Mouse (Mus musculus): ENCODE data around the gene Ankrd39. TPM values are rescaled to one million over a fixed set of nuclear protein-coding genes. Genes with fewer than 3 reads are reported as not detected.

The Ankrd39 gene
- polyA plus RNA-seq (2012; rRNA removed; ENCODE audit: low replicate concordance) = 6.2 and 9.5 TPM in 2 replicates

DNA sequence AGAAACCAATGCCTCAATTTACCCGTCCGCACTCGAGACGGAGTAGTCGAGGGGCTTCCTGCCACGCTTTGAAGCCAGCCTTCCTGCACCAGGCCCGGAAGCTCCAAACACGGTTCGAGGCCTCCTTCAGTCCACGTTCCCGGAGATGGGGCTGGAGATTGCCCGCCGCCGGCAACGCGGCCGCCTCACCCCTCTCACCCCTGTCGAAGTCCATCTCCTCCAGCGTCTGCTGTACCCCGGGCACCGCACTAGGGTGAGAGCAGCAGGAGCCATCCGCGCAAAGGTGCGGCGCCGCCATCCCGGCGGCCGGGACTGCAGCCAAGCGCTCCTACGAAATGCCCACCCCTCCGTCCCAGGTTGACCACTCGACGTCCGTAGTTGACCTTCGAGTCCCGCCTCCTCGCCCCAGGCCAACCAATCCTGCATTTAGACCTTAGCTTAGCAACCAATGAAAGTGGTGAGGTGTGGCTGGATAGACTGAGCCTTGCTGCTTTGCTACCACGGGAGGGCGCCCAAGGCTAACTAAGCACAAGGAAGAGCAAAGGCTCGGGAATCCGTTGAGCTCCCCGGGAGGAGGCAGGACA is at the start of gene Ankrd39:
TSS of gene Ankrd39 (minus strand) at position 558 of the 584 bp plus-strand sequence.

DNA sequence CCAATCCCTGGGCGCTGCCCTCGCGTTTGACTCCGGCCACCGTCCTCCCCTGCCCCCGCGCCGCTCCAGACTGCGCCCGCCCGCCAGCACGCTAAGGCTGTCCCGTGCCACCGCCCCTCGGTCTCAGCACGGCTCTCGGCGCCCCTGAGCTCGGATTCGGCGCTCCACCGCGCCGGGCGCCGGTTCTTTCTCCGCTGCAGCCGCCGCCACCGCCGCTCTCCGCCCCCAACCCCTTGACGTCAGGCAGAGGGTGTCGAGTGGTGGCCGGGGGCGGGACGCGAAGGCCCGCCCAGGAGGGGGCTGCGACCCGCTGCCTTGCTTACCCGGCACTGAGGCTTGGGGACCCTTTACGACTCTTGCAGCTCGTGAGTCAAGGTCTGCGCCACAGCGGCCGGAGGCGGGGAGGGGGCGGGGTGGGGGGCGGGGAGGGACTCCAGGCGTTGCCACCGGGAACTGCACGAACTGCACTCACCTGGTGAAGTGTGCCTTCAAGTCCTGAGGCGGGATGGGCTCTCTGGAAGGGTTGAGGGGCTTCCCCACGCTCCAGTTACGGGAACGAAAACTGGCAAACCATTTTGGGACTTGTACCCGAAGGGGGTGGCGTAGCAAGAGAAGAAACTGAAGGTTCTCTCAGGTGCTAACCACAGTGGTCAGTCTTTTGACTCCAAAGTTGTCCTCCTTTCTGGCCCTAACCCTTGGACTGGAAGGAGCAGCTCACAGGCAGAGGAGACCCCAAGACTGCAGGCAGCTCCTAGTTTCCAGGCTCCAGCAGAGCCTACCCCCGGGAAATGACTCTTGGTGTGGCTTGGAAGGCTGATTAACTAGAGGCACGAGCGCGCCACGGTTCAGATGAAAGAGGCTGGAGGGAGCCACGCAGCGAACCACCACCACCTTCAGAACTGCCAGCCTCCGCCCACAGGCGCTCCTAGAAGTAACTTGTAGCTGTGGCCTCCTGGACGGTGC is 11.1 kb upstream of the Ankrd39 start, which contains the start of gene Sema4c:
TSS of gene Sema4c (minus strand) at position 319 of the 963 bp plus-strand sequence.

DNA sequence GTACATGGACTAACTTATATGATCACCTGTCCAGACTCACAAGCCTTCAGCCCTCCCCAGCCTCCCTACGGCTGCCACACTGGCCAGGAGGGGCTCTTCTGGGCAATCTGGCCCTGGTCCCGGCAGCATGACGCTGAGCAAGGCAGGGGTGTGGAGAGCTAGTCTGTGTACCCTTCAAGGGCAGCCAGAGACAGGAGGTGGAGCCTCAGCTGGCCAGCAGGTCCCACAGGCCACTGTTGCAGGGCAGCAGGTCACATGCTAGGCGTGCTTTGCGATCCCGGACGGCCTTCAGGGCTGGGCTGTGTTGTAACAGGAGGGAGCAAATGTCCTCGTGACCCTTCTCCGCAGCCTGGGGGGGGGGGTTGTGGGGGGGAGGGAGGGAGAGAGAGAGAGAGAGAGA is 8.1 kb downstream of the Ankrd39 start, which contains the start of gene Gm42417:
TSS of gene Gm42417 (minus strand) at position 244 of the 400 bp plus-strand sequence.

DNA sequence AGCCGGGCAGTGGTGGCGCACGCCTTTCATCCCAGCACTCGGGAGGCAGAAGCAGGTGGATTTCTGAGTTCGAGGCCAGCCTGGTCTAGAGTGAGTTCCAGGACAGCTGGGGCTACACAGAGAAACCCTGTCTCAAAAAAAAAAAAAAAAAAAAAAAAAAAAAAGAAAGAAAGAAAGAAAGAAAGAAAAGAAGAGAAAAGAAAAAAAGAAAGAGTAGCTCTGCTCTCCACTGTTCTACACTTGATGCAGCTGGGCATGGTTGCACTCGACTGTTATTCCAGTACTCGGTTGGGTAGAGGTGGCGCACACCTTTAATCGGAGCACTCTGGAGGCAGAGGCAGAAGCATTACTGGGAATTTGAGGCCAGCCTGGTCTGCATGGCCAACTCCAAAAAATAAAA is 10.5 kb downstream of the Ankrd39 start, which contains the start of gene Ankrd23:
TSS of gene Ankrd23 (minus strand) at position 101 of the 400 bp plus-strand sequence.

DNA sequence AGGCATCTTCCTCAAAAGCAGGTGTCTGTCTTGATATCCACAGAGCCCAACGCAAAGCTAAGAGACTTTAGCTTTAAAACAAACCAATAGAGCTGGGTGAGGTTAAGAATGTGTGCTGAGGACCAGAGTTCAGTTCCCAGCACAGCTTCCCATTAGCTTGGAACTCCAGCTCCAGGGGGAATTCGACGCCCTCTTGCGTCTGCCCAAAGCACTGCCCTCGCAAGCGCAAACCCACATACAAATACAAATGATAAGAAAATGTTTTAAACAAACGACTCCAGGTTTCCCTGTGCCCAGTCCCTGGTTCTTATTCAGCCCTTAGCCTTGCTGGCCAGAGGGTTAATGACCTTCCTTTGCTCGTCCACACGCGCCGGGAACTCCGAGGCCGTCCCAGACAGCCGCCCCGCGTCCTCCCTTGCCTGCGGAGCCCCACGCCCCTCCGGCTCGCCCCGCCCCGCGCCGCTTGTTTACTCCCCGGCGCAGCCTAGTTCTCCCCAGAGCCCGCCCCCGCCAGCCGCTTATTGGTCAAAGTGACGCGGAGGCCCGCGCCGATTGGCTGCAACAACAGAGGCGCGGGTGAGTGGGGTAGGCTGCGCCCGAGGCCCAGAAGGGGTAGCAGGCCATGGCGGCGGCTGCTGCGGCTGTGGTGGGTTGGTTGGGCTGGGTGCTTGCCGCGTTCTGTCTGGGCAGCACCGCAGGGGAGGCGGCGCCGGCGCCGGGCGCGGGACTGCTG is 35.8 kb downstream of the Ankrd39 start, which contains the start of gene Cnnm3:
TSS of gene Cnnm3 (plus strand) at position 579 of the 733 bp plus-strand sequence.

Other genes starting within 250 kb of the Ankrd39 start
- gene Arid5a, start 239.7 kb downstream of the Ankrd39 start, polyA plus RNA-seq (2012; rRNA removed; ENCODE audit: low replicate concordance) = 5.6 and 7.7 TPM in 2 replicates
- 23.7 and 29.8 TPM in 2 replicates for gene Kansl3, start 178.3 kb downstream of the Ankrd39 start, polyA plus RNA-seq (2012; rRNA removed; ENCODE audit: low replicate concordance)
- gene Fer1l5, start 175.2 kb downstream of the Ankrd39 start, polyA plus RNA-seq (2012; rRNA removed; ENCODE audit: low replicate concordance) = not detected in 2 replicates
- 2.9 and 3.1 TPM in 2 replicates for gene Lman2l, start 102.2 kb downstream of the Ankrd39 start, polyA plus RNA-seq (2012; rRNA removed; ENCODE audit: low replicate concordance)
- gene Cnnm4, start 75.8 kb downstream of the Ankrd39 start, polyA plus RNA-seq (2012; rRNA removed; ENCODE audit: low replicate concordance) = 40.9 and 84.2 TPM in 2 replicates
- gene Cnnm3, start 35.6 kb downstream of the Ankrd39 start, polyA plus RNA-seq (2012; rRNA removed; ENCODE audit: low replicate concordance) = 13.4 and 14.5 TPM in 2 replicates
- 5.7 and 7.3 TPM in 2 replicates for gene Ankrd23, start 10.6 kb downstream of the Ankrd39 start, polyA plus RNA-seq (2012; rRNA removed; ENCODE audit: low replicate concordance)
- not detected in 2 replicates for gene Gm42417, start 8.0 kb downstream of the Ankrd39 start, polyA plus RNA-seq (2012; rRNA removed; ENCODE audit: low replicate concordance)
- gene Sema4c, start 10.9 kb upstream of the Ankrd39 start, polyA plus RNA-seq (2012; rRNA removed; ENCODE audit: low replicate concordance) = 4.7 and 6.1 TPM in 2 replicates
- gene Fam178b, start 135.7 kb upstream of the Ankrd39 start, polyA plus RNA-seq (2012; rRNA removed; ENCODE audit: low replicate concordance) = 0.72 and 1.3 TPM in 2 replicates
- 982 and 1,089 TPM in 2 replicates for gene Cox5b, start 144.0 kb upstream of the Ankrd39 start, polyA plus RNA-seq (2012; rRNA removed; ENCODE audit: low replicate concordance)
- gene 4933424G06Rik, start 162.7 kb upstream of the Ankrd39 start, polyA plus RNA-seq (2012; rRNA removed; ENCODE audit: low replicate concordance) = not detected in 2 replicates
- 74.6 and 95.8 TPM in 2 replicates for gene Actr1b, start 167.0 kb upstream of the Ankrd39 start, polyA plus RNA-seq (2012; rRNA removed; ENCODE audit: low replicate concordance)
- 3.3 and 11.2 TPM in 2 replicates for gene Zap70, start 214.4 kb upstream of the Ankrd39 start, polyA plus RNA-seq (2012; rRNA removed; ENCODE audit: low replicate concordance)